Mouse (Mus musculus): ENCODE measurements around the gene Serpina12.
A peak's percentile ranks its signal among the peaks of the same experiment; 100 is the strongest.

The Serpina12 gene

DNA sequence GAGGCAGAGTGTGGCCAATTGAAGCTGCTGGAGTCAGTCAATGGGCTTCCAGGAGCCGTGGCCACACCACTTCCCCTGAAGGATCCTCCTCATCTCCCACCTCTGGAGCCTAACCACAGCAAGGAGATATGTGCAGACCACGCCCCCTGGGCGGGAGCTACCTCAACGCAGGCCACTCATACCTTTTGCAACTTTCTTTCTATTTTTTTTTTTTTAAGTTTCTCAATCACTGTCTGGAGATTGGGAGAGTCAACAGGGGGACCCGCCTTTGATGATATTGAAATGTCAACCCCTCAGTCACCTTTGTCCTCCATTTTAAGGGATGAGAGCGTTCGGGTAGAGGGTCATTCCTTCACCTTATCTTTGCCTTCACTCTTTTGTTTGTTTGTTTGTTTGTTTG is at the start of gene Serpina12:
Gene Serpina12 (minus strand): TSS at position 101 of the 400 bp plus-strand sequence.
- no peak for DNase-seq (ENCODE audit: low spot score in 2 of 2)

GRCm38 (mm10) chr12:104091303-104091702 is 47.1 kb upstream of the Serpina12 start:
- DNase-seq (ENCODE audit: low spot score in 2 of 2): no peak

DNA sequence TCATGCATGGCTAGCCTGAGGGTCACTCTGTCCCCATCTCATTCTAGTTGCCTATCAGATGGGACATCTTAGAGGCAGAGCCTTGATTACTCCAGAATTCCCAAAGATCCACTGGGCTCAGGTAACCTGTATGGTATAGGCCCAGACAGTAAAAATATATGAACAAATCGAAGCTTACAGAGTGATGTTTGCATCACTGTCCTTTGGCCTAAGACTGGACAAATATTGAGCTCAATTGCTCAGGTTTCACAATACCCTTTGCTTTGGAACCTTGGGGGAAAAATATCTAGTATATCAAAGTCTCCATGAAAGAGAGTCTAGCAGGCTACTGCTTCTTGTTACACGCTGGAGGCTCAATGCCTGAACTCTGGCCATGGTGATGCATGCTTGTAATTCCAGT is 45.9 kb upstream of the Serpina12 start:
- DNase-seq (ENCODE audit: low spot score in 2 of 2): no peak

- DNase-seq (ENCODE audit: low spot score in 2 of 2): no peak
These were observed 28.0 kb upstream of the Serpina12 start for GRCm38 (mm10) chr12:104072286-104072685.

GRCm38 (mm10) chr12:104071708-104072107 is 27.5 kb upstream of the Serpina12 start:
- no peak for DNase-seq (ENCODE audit: low spot score in 2 of 2)

GRCm38 (mm10) chr12:104069620-104070019 is 25.4 kb upstream of the Serpina12 start:
- DNase-seq (ENCODE audit: low spot score in 2 of 2): peak; percentile 59 to 69

GRCm38 (mm10) chr12:104067549-104067948 is 23.3 kb upstream of the Serpina12 start:
- DNase-seq (ENCODE audit: low spot score in 2 of 2): peak; percentile 40 to 62

DNA sequence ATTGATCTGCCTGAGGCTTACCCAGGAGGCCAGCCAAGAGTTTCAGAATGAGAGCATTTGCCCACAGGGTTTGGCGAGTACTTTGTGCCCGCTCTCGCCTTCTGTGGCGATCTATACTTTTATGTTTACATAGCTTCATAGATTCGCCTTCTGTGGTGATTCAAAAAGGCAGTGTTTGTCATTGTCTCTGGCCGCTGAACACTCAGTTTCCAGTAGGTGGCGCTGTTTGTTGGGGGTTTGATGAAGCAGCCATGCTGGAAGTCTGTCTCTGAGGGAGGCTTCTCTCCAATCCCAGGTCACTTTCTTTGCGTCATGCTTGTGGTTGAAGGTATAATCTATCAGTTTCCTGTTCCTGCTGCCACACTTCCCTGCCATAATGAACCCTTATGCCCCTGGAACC is 22.0 kb upstream of the Serpina12 start:
- peak; percentile 79 to 85 for DNase-seq (ENCODE audit: low spot score in 2 of 2)

- DNase-seq (ENCODE audit: low spot score in 2 of 2): no peak
These were observed 20.8 kb upstream of the Serpina12 start for GRCm38 (mm10) chr12:104064996-104065395.

GRCm38 (mm10) chr12:104064532-104064931 is 20.3 kb upstream of the Serpina12 start:
- DNase-seq (ENCODE audit: low spot score in 2 of 2): no peak

- DNase-seq (ENCODE audit: low spot score in 2 of 2): peak; percentile 73 to 84
These were observed 17.6 kb upstream of the Serpina12 start for GRCm38 (mm10) chr12:104061862-104062261.

DNA sequence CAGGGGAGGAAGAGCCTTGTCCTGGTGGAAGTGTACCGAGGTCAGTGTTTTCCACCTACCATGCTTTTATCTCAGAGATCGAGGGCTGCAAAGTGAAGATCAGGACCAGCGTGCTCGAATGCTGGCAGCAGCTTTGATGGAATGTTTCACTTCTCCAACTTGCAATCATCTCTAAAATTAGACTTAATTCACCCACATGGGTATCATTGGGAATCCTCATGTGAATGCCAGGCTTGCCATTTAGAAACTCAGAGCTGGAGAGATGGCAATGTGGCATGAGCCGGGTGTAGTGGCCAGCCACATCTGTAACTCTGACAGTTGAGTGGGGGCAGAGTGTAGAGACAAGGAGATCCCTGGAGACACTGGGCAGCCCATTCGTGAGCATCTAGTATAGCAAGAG is 15.9 kb upstream of the Serpina12 start:
- DNase-seq (ENCODE audit: low spot score in 2 of 2): no peak

- DNase-seq (ENCODE audit: low spot score in 2 of 2): peak; percentile 65 to 76
These were observed 13.3 kb upstream of the Serpina12 start for GRCm38 (mm10) chr12:104057531-104057930.

DNA sequence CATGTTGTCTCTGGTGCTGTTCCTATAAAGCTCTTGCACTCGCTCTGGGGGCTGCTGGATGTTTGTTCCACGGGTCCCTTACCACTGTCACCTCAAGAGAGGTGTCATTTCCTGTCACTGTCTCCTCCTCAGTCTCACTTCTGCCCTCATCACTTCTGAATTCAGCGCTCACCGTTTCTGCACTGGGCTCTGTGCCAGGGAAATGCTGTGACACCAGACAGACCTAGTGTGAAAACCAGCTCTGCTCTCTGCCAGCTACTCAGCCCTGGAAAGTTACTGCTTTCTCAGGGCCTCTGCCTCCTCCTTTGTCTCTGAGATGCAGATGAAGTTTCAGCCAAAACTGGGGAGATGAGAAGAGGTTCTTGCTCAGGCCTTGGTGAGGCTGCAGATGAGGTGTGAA is 12.8 kb upstream of the Serpina12 start:
- DNase-seq (ENCODE audit: low spot score in 2 of 2): peak; percentile 85 to 97

DNA sequence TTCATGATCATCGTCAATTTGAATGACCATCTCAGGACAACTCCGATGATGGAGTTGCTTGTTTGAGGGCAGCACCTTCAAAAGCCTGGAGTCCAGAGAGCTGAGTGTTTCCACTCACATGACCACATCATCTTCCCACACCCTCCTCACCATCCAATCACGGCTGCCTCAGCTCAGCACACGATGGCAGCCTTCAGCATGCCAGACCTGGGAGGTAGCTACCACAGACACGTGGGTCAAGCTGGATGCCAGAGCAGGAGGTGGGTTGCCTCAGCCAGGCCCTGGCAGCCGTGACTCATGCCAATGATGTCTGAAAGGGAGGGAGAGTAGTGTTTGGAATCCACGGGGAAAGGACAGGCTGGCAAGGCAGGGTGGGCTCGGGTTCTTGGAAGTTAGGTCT is 11.5 kb upstream of the Serpina12 start:
- peak; percentile 6 to 38 for DNase-seq (ENCODE audit: low spot score in 2 of 2)

DNA sequence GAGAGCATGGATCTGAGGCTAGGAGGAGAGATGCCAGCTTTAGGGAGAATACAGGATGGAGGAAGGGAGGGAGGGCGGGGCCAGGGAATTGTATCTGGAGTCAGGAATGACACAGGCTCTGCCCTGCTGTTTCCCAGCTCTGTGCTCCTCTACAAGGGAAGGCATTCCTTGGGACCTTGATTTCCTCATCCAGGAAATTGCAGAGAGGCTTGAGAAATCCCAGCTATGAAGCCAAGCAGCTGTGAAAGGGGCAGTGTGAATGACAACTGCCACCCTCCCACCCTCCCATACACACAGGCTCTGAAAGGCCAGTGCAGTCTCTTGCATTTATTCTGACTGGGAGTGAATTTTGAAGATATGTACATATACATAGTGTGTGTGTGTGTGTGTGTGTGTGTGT is 9.8 kb upstream of the Serpina12 start:
- DNase-seq (ENCODE audit: low spot score in 2 of 2): no peak

GRCm38 (mm10) chr12:104045713-104046112 is 1.5 kb upstream of the Serpina12 start:
- DNase-seq (ENCODE audit: low spot score in 2 of 2): no peak

DNA sequence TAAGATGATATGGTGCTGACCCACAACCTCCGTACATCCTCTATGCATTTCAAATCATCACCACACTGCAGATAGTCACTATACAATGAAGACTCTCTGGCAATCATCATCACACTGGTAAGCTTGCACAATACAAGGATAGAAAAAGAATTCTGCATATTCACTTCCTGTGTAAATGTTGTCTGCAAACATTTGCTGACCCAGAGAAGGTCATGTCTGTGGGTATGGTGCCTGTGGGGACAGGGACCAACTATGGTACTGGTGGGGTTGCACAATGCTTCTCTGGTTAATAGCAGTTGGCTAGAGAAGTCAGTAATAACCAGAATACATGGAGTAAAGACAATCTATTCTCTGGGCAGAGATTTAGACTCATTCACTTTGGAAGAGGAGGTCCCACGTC is 1.5 kb downstream of the Serpina12 start:
- no peak for DNase-seq (ENCODE audit: low spot score in 2 of 2)

DNA sequence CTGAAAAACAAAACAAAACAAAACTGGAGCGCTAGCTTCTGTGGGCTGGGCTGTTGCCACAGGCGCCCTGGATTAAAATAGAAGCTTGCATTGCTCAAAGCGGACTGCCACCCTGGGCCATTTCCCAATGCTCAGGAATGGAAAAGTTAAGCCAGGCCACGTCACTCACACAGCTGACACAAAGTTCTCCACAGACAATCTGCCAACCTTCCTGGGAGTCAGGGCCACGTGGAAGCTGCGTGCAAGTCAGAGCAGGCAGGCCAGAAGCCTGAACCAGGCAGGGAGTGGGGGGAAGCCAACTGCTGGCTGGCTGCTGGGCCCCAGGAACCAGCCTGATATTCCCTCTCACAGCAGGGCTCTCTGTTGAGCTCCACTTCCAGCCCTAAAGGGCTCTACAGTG is 2.8 kb downstream of the Serpina12 start:
- DNase-seq (ENCODE audit: low spot score in 2 of 2): no peak

GRCm38 (mm10) chr12:104038181-104038580 is 6.1 kb downstream of the Serpina12 start:
- no peak for DNase-seq (ENCODE audit: low spot score in 2 of 2)

GRCm38 (mm10) chr12:104033752-104034151 is 10.5 kb downstream of the Serpina12 start:
- DNase-seq (ENCODE audit: low spot score in 2 of 2): no peak

GRCm38 (mm10) chr12:104029986-104030385 is 14.3 kb downstream of the Serpina12 start:
- DNase-seq (ENCODE audit: low spot score in 2 of 2): peak; percentile 12 to 25

DNA sequence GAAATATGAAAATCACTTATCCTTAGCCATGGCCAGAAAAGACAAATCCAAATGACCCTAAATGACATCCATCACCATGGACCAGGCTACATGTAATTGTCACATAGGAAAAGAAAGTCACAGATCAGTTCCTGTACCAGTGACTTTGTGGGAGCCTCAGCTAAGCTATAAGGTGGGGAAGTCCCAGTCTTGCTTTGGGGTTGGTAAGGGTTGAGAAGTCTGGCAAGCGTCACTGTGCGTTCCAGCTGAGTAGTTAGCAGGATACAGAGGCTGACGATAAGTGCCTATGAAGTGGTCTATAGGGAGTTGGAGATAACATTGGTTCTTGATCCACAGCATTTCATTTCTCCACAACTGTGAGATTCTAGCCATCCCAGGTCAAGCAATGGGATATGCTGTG is 29.0 kb downstream of the Serpina12 start:
- DNase-seq (ENCODE audit: low spot score in 2 of 2): no peak

- DNase-seq (ENCODE audit: low spot score in 2 of 2): no peak
These were observed 30.6 kb downstream of the Serpina12 start, which contains the start of gene Serpina9 for GRCm38 (mm10) chr12:104013620-104014019. Gene Serpina9 (minus strand): TSS chr12:104013755.

Data from natural killer cell, adult 2 months (primary cell).